Mouse (Mus musculus): ENCODE measurements around the gene Prdm16. TPM values are rescaled to one million over a fixed set of nuclear protein-coding genes. Genes with fewer than 3 reads are reported as not detected.

Prdm16 gene
- total and polyA plus RNA-seq, 3 experiments, result not detected

DNA sequence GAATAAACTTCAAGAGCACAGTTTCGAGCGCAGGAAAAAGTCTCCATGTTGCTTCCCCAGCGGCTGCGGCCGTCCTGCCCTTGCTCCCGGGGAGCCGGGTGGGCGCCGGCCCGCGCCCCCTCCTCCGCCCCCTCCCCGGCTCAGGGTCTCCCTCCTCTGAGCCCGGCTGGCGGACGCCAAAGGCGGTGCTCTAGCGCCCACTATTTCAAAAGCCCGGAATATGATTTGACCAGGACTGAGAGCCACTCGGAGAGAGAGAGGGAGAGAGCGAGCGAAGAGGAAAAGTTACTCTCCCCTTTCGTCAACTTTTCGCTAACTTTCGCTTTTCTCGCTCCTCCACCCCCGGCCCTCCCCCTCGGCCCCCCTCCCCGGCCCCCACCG is 630 bp downstream of the Prdm16 start:
- DNase-seq (ENCODE audit: extremely low read depth), result no peak
- TF ChIP-seq ZNF384 (IDR thresholded peaks at IDR 0.05; ENCODE audit: low read depth, low read length) (no peak), ZC3H11A (IDR thresholded peaks at IDR 0.05; ENCODE audit: low read depth, low read length) (no peak)
- H3K4me3 ChIP-seq (replicated peaks in 1 of 3; ENCODE audit: low read depth in 2 of 3, low read length in 2 of 3, poor library complexity in 1 of 3), result no peak overlapping the region
- no peak overlapping the region for H3K27ac ChIP-seq (ENCODE audit: insufficient read depth, low read depth)
- H3K27me3 ChIP-seq (replicated peaks), result no peaks in the 10 kb centered on the region
- H3K79me2 ChIP-seq (replicated peaks; ENCODE audit: control insufficient read depth, extremely low read depth, insufficient read depth, poor library complexity, severe bottlenecking), result no peaks in the 10 kb centered on the region
- dilution Hi-C loops (cut with MboI; ENCODE audit: extremely low pct_ligation_motif_present, extremely low pct_unique_long_range_greater_than_20kb, low sequenced_read_pairs), result no loop called here
- in situ Hi-C loops (cut with MboI; ENCODE audit: low pct_ligation_motif_present, low pct_unique_long_range_greater_than_20kb, low sequenced_read_pairs), result no loop called here
- no peaks in the 10 kb centered on the region for H3K4me1 ChIP-seq (ENCODE audit: control insufficient read depth in 1 of 2, insufficient read depth in 2 of 2)
- no peaks in the 10 kb centered on the region for H3K36me3 ChIP-seq (replicated peaks in 1 of 2; ENCODE audit: control insufficient read depth in 1 of 2, insufficient read depth in 1 of 2, low read length in 1 of 2)
- no peak overlapping the region for H3K4me2 ChIP-seq (ENCODE audit: insufficient read depth, low read depth, poor library complexity, severe bottlenecking)
- H3K9ac ChIP-seq (ENCODE audit: insufficient read depth, low read depth), result no peak overlapping the region
- peaks cover 87% of the 10 kb centered on the region for H3K9me3 ChIP-seq (replicated peaks; ENCODE audit: low read length)

DNA sequence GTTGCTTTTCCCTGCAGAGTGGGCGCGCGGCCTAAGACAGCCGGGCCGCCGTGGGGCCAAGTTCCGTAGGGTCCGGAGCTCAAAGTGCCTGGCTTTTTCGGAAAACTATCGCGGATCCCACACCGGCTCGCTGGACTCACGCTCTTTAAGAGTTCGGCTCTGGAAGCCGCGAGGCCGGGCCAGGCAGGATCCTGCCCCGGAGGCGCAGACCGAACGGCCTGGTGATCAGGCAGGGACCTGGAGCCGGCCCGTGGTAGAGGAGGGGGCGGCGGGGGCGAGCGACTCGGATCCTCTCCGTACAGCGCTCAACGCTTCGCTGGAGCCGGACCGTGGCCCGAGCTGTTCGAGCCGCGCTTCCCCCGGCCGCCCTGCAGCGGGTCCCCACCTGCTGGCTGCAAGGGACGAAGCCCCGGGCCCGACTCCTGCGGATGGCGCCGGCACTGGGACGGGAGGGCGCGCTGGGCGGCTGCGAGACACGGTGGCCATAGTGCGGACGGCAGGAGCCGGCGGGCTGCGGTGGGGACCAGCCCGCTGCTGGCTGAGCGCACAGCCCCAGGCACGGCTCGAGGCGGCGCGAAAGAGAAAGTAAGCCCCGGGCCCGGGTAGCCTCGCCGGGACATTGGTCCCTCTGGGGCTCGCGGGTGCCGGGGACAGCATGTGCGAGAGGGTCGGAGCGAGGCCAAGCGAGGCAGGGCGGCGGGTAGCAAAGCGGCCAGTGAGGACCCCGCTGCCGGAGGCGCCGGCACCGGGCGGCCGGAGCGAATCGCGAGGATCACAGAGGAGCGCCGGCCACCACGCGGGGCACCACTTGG is 1.2 kb downstream of the Prdm16 start:
- in situ Hi-C loops (cut with MboI; ENCODE audit: low pct_ligation_motif_present, low pct_unique_long_range_greater_than_20kb, low sequenced_read_pairs), result no loop called here
- no peak for DNase-seq (ENCODE audit: extremely low read depth)
- TF ChIP-seq GABPA (IDR thresholded peaks at IDR 0.05; ENCODE audit: insufficient replicate concordance, low read depth, low read length), result no peak
- H3K9ac ChIP-seq (ENCODE audit: insufficient read depth, low read depth), result no peak overlapping the region
- no peak overlapping the region for H3K4me2 ChIP-seq (ENCODE audit: insufficient read depth, low read depth, poor library complexity, severe bottlenecking)
- no peak overlapping the region for H3K27ac ChIP-seq (ENCODE audit: insufficient read depth, low read depth)
- H3K4me3 ChIP-seq (replicated peaks in 1 of 3; ENCODE audit: low read depth in 2 of 3, low read length in 2 of 3, poor library complexity in 1 of 3), result no peak overlapping the region
- H3K36me3 ChIP-seq (replicated peaks in 1 of 2; ENCODE audit: control insufficient read depth in 1 of 2, insufficient read depth in 1 of 2, low read length in 1 of 2), result no peaks in the 10 kb centered on the region
- H3K4me1 ChIP-seq (ENCODE audit: control insufficient read depth in 1 of 2, insufficient read depth in 2 of 2), result no peaks in the 10 kb centered on the region
- H3K79me2 ChIP-seq (replicated peaks; ENCODE audit: control insufficient read depth, extremely low read depth, insufficient read depth, poor library complexity, severe bottlenecking), result no peaks in the 10 kb centered on the region
- H3K9me3 ChIP-seq (replicated peaks; ENCODE audit: low read length), result peaks cover 85% of the 10 kb centered on the region
- dilution Hi-C loops (cut with MboI; ENCODE audit: extremely low pct_ligation_motif_present, extremely low pct_unique_long_range_greater_than_20kb, low sequenced_read_pairs), result no loop called here
- H3K27me3 ChIP-seq (replicated peaks), result no peaks in the 10 kb centered on the region

DNA sequence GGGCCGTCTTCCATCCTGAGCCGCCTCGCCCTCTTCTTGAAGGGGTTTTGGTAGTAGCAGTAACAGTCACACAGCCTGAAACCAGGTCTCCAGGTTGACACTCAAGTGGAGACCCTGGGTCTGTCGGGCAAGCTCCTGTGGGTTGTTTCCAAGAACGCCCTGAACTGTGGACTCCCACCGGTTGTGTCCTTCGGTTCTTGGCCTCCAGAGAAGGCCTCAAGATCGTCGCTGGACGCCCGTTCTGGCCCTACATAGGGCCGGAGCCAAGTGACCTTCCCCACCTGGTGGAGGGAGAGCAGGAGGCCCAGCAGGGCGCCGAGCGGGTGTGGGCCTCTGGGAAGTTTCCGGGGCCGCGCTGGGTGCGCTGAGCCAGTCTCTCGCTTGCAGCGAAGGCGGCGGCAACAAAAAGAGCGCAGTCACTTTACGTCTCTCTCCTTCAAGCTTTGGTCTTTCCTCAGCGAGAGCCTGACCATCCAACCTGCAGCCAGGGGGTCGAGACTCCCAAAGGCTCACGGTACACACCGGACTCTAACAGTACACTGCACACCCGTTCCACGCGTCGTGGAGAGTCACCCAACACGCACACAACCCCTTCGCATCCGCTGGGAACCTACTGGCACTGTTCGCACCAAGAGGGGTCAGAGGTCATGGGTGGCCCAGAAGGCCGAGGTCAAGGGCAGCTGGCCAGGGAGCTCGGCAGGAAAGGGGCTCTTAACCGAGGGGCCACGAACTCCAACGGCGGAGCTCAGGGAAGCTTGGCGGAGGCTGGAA is 2.0 kb downstream of the Prdm16 start:
- H3K4me1 ChIP-seq (ENCODE audit: control insufficient read depth in 1 of 2, insufficient read depth in 2 of 2), result no peaks in the 10 kb centered on the region
- TF ChIP-seq CTCF (conservative IDR thresholded peaks at IDR 0.05 in 1 of 2, IDR thresholded peaks at IDR 0.05 in 1 of 2; ENCODE audit: low read depth in 2 of 2, low read length in 2 of 2) (no peak), JUN (IDR thresholded peaks at IDR 0.05; ENCODE audit: insufficient read depth, low read depth, low read length) (no peak), GABPA (IDR thresholded peaks at IDR 0.05; ENCODE audit: insufficient replicate concordance, low read depth, low read length) (no peak), HCFC1 (IDR thresholded peaks at IDR 0.05; ENCODE audit: low read depth, low read length) (no peak), CHD2 (IDR thresholded peaks at IDR 0.05; ENCODE audit: low read length) (no peak)
- in situ Hi-C loops (cut with MboI; ENCODE audit: low pct_ligation_motif_present, low pct_unique_long_range_greater_than_20kb, low sequenced_read_pairs), result no loop called here
- H3K79me2 ChIP-seq (replicated peaks; ENCODE audit: control insufficient read depth, extremely low read depth, insufficient read depth, poor library complexity, severe bottlenecking), result no peaks in the 10 kb centered on the region
- peaks cover 82% of the 10 kb centered on the region for H3K9me3 ChIP-seq (replicated peaks; ENCODE audit: low read length)
- no peak overlapping the region for H3K27ac ChIP-seq (ENCODE audit: insufficient read depth, low read depth)
- no peak overlapping the region for H3K9ac ChIP-seq (ENCODE audit: insufficient read depth, low read depth)
- dilution Hi-C loops (cut with MboI; ENCODE audit: extremely low pct_ligation_motif_present, extremely low pct_unique_long_range_greater_than_20kb, low sequenced_read_pairs), result no loop called here
- no peak overlapping the region for H3K4me3 ChIP-seq (replicated peaks in 1 of 3; ENCODE audit: low read depth in 2 of 3, low read length in 2 of 3, poor library complexity in 1 of 3)
- no peaks in the 10 kb centered on the region for H3K27me3 ChIP-seq (replicated peaks)
- no peaks in the 10 kb centered on the region for H3K36me3 ChIP-seq (replicated peaks in 1 of 2; ENCODE audit: control insufficient read depth in 1 of 2, insufficient read depth in 1 of 2, low read length in 1 of 2)
- H3K4me2 ChIP-seq (ENCODE audit: insufficient read depth, low read depth, poor library complexity, severe bottlenecking), result no peak overlapping the region
- no peak for DNase-seq (ENCODE audit: extremely low read depth)
